Mouse (Mus musculus) spleen, postnatal 14 days (tissue): ENCODE data around the gene Gm43191.
"Not testable (repeated sequence)": the region's sequence is repeated elsewhere in the genome, so short reads cannot be mapped to it uniquely, and the experiment has no call there.

Experiments used
- DNase-seq, 2 experiments: peaks; one replicate each; pipeline ENCODE4 v3.0.0; 2021 to 2022; ENCODE audit warnings: low spot score in 2 of 2

Gene Gm43191

DNA sequence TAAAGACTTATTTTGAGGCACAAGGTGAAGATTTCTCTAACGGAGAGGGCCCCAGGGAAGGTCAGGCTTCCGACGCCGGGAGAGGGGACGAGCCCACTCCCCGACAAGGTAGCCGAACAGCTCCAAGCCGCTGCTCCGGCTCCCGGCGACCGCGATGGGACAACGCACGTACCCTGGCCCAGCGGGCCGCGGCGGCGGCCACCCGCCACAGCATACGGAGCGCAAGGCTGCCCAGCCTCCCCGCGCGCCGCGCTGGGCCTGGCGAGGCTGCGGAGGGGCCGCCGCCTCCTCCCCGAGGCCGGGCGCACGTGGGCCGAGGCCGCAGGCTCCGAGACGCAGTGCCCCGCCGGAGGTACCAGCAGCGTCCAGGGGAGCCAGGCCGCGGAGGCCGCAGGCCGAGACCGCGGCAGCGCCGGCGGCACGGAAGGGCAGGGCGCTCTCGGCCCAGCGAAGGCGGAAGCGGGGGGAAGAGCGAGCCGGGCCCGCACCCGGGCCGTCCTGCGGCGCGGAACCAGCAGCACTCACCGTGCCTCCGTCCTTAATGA, 19.1 kb downstream of the Gm43191 start:
- DNase-seq = no peak

GRCm38 (mm10) chr3:116661288-116661869, 19.7 kb downstream of the Gm43191 start:
- no peak for DNase-seq

- no peak for DNase-seq
These were observed 21.1 kb downstream of the Gm43191 start for GRCm38 (mm10) chr3:116659856-116660430.

- DNase-seq = no peak
These were observed 22.0 kb downstream of the Gm43191 start for GRCm38 (mm10) chr3:116658928-116659565.

- no peak for DNase-seq
These were observed 24.7 kb downstream of the Gm43191 start for GRCm38 (mm10) chr3:116656184-116656965.

DNA sequence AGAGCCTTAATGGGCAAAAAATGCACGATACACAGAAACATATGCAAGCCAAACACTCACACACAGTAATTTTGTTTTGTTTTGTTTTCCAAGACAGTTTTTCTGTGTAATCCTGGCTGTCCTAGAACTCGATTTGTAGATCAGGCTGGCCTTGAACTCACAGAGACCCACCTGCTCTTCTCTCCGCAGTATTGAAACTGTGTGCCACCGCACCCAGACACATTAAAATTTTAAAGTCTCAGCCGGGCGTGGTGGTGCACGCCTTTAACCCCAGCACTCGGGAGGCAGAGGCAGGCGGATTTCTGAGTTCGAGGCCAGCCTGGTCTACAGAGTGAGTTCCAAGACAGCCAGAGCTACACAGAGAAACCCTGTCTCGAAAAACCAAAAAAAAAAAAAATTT, 27.0 kb downstream of the Gm43191 start:
- DNase-seq = not testable (repeated sequence)

GRCm38 (mm10) chr3:116653278-116653945, 27.6 kb downstream of the Gm43191 start:
- no peak for DNase-seq

- DNase-seq = no peak
These were observed 29.0 kb downstream of the Gm43191 start for GRCm38 (mm10) chr3:116652033-116652446.

DNA sequence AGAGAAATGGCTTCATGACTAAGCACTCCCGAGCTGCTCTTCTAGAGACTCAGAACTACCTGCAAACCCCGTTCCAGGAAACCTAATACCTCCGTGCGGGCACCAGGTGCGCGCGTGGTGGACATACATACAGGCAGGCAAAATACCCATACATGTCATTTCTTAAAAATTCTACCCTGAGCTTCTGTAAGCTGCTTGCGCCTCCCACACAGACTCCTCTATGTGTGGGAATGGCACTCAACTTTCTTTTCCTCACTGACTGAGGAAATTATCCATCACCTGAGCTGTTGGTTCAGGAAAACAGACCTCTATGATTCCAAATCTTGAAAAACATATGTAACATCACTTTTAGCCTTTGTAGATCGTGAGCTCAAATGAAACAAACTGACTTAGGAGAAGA, 30.4 kb downstream of the Gm43191 start:
- no peak for DNase-seq

DNA sequence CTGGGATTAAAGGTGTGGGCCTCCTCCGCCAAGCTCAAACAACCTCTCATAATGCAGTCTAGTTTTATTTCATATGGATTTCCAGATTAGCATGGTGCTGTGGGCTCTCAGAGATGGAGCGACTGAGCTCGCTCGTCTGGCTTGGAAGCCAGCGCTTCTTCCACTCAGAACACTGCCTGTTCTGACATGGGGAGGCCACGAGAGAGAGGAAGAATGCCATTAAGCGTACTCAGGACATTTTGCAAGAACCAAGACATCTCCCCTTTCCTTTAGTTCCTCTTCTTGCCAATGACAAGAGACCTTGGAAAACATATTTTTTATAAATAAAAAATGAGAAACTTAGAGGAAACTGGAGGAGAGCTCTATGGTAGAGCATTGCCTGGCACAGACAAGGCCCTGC, 32.3 kb downstream of the Gm43191 start:
- DNase-seq = no peak

- no peak for DNase-seq
These were observed 34.7 kb downstream of the Gm43191 start for GRCm38 (mm10) chr3:116646387-116646786.

DNA sequence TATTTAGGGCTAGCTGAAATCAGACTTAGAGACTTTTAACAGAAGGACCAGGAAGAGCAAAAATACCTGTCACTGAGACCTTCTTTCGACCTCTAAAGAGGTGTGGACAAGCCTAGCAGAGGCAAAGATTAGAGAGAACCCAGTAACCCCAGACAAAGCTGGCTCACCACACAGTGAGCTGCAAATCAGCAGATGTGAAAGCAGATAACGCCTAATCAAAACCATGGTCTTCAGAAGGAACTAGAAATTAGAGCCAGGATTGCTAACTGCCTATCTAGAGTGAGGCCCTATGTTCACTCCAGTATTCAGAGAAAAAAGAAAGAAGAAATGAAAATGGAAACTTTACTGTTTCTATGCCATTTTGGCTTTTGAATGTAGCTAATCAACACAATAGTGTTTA, 38.7 kb downstream of the Gm43191 start:
- DNase-seq = no peak

DNA sequence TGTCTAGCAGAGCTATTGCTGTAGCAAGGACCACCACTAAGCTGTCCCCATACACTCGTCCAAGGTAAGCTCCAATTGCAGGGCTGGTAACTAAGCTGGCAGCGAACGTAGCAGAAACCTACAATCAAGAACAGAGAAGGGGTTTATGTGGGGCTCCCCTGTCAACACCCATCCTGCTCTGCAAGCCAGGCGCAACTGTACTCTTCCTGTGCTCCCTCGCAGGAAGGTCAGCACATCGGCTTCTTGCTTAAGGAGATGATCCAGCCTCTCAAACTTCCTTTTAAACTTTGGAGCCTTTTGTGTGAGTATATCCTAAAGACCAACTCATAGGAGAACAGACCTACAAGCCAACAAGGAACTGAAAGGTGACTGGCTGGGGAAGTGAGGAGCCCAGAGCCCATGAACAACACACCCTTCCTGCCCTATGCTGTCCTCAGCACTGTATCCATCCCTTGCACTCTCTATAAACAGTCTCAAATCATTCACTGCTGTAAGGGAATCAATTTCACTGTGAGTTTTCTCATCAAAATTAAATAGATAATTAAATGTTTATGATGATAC, 39.2 kb downstream of the Gm43191 start:
- no peak for DNase-seq

DNA sequence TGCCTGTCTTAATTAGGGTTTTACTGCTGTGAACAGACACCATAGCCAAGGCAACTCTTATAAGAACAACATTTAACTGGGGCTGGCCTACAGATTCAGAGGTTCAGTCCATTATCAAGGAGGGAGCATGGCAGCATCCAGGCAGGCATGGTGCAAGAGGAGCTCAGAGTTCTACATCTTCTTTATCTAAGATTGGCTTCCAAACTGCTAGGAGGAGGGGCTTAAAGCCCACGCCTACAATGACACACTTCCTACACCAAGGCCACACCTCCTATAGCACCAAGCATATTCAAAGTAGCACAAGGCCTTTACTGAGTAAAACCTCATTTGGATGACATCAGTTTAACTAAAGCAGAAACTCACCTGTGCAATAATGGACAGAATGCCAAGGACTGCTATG, 41.0 kb downstream of the Gm43191 start:
- no peak for DNase-seq

DNA sequence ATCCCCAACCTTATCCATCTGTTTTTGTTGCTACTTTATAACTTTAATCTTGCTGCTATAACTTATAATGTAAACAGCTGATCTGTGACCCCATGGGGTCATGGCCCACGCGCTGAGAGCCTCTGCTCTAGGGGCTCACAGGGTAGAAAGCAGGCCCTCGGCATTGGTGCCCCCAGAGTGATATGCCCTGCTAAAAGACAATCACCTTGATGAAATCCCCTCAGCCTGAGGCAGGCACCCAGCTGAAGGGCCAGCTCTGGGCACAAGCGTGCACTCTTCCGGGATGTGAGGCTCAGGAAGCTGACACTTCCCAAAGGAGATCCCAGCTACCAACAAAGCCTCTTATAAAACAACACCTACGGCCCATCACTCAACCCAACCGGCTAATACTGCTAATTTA, 42.5 kb downstream of the Gm43191 start:
- no peak for DNase-seq

GRCm38 (mm10) chr3:116637693-116638476, 43.2 kb downstream of the Gm43191 start:
- no peak for DNase-seq

GRCm38 (mm10) chr3:116635799-116636198, 45.3 kb downstream of the Gm43191 start:
- DNase-seq = no peak

GRCm38 (mm10) chr3:116634853-116635252, 46.2 kb downstream of the Gm43191 start:
- no peak for DNase-seq

GRCm38 (mm10) chr3:116634091-116634490, 47.0 kb downstream of the Gm43191 start:
- no peak for DNase-seq

DNA sequence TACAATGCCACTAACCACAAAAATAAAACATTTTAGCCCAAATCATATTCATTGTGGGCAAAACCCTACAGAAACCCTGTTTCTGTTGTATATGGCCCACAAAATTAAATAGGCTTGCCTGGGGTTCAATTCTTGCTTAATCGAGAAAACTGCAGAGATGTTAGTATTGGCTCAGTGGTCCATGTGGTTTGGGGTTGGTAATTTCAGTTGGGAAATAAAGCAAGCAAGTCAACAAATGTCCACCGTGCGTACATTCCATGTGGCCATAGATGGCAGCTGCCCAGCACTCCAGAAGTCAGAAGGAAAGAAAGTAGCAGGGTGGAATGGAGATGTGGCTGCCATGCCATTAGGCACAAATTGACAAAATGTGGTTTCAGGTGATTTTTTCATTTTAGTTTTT, 48.1 kb downstream of the Gm43191 start:
- no peak for DNase-seq

GRCm38 (mm10) chr3:116631459-116631858, 49.6 kb downstream of the Gm43191 start:
- DNase-seq = no peak
